Mouse (Mus musculus) layer of hippocampus, adult 11-12 months (tissue): ENCODE results near the gene Babam1.
A peak's percentile ranks its signal among the peaks of the same experiment; 100 is the strongest.

Experiments used
- DNase-seq: peaks from one replicate; pipeline ENCODE4 v3.0.0; 2022; ENCODE audit warnings: low spot score

Gene Babam1

DNA sequence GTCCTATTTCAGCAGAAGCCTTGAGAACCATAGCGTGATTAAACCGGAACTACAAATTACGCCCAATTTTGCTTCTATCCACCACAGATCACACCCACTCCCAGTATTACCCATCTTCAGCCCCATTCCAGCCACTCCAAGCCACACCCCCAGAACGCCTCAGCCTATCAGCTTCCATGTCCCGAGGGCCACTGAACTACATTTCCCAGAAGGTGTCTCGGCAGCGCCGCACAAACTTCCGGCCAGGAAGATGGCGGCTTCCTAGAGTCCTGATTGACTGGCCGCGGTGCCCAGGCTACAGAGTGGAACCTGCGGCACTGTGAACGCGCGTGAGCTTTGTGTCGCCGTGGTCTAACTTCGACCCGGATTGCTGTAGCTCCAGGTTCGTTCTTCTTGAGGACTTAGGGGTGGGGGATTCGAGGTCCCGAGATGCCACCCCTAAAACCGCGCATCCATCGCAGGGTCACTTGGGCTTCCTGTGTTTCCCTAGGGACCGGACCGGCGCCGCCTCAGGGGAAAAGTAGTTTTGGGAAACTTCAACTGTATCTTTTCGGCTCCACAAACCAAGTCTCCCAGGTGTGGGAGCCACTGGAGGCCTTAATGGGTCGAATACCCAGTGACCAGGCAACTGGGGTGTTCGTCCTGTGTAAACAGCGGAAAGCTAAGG is at the start of gene Babam1:
TSS of gene Babam1 (plus strand) at position 223 of the 667 bp plus-strand sequence.
- DNase-seq = peak; percentile 95

DNA sequence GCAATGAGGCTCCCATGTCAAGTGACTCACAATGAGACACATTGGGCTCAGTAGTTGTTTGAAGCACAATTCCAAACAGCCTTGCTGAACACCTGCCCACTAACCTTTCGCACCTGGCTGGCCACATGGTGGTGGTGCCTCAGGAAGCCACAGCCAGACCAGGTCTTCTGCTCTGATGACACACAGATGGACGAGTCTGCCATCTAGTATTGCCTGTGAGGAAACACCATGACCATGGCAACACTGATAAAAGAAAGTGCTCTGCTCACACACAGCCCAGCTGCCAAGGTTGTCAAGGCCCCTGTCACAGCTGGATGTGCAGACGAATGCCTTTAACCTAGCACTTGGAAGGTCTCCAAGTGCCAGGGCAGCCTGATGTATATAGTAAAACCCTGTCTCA is 45.5 kb upstream of the Babam1 start:
- no peak for DNase-seq

DNA sequence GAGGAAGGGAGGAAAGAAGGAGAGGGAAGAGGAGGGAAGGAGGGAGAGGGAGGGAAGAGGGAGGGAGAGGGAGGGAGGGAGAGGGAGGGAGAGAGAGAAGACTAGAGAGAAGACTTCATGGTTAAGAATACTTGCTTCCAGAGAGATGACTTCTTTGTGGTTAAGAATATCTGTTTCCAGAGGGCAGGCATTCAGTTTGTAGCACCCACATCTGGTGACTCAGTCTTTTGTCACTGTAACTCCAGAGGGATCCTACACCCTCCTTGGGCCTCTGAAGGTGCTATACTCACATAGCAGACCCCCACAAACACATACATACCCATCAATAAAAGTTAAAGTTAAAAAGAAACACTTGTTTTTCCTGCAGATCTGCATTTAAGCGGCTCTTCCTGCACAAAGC is 45.1 kb upstream of the Babam1 start:
- DNase-seq = no peak

DNA sequence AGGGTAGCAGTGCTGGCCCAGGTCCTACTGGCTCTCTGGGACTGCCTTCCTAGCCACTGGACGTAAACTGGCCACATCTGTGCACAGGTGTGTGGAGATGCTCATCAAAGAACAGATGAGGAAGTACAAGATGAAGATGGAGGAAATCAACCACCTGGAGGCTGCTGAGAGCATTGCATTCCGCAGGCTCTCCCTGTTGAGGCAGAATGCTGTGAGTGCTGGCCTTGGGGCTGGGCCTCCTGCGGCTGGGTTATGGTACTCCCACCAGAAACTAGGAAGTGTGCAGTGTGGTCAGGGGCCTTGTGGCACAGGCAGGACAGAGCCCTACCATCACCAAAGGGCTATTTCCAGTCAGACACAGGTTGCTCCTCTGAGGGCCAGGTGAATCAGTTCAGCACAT is 38.6 kb upstream of the Babam1 start:
- no peak for DNase-seq

DNA sequence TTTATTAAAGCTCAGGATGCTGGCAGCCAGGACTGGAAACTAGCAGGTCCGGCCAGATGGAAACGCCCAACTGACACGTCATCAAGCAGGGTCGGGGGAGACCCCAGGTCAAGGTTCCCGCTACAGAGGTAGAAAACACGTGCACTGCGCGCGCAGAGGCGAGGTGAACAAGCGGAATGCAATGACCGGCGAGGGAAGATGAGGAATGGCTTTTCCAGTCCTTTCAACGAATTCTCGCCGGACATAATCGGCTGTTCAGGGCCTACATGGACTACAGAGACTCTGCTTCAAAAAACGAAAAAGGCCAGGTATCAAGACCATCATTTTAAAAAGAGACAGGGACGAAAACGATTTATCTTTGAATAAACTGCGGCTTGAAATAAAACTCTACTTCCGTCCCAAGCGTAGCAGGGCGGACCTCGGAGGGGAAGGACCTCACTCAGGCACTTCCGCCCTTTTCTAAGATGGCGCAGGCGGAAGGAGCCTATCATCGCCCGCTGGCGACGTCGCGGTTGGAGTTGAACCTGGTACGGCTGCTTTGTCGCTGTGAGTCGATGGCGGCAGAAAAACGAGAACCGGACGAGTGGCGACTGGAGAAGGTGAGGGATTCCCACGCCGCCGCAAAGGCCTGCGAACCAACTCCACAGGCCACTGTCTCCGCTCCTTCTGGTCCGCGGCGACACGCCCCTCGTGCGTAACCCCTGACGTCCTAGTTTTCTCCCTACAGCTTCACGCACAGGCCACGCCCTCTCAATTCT is 29.7 kb upstream of the Babam1 start, which contains the start of gene Use1:
TSS of gene Use1 (plus strand) at position 78 of the 758 bp plus-strand sequence.
- peak; percentile 94 for DNase-seq

DNA sequence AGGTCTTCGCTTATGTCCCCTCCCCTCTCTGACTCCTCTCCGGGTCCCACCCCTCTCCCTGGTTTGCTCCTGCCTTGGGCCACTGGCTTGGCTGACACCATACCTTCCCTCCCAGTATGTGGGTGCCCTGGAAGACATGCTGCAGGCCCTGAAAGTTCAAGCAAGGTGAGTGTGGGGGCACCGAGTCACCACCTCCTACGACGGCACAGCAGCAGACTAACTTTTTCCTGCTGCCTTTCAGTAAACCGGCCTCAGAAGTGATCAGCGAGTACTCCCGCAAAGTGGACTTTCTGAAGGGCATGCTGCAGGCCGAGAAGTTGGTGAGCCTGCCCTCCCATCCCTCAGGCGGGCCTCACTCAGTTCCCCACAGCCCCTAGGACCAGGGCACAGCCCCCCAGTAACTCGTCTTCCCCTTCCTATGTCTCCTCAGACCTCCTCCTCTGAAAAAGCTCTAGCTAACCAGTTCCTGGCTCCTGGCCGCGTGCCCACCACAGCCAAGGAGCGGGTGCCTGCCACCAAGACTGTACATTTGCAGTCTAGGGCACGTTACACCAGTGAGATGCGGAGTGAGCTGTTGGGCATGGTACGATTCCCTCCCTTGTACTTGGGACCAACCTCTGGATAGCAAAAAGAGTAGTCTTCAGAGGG is 29.0 kb upstream of the Babam1 start:
- DNase-seq = no peak

DNA sequence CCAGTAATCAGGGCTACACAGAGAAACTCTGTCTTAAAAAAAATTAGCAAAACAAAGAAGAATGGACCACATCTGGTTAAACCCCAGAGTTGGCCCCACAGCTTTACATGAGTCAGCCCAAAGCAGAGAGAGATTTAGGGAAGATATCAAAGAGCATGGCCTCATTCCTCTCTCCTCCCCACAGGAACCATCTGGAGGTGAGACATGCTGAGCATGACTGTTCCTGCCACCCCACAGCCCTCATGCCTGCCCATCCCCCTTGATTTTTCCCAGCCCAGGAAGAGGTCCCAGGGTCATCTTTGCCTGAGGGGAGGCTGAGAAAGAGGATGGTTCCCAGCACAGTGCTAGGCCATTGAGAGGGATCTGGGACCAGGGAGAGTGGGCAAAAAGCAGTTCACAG is 28.3 kb upstream of the Babam1 start:
- DNase-seq = no peak

DNA sequence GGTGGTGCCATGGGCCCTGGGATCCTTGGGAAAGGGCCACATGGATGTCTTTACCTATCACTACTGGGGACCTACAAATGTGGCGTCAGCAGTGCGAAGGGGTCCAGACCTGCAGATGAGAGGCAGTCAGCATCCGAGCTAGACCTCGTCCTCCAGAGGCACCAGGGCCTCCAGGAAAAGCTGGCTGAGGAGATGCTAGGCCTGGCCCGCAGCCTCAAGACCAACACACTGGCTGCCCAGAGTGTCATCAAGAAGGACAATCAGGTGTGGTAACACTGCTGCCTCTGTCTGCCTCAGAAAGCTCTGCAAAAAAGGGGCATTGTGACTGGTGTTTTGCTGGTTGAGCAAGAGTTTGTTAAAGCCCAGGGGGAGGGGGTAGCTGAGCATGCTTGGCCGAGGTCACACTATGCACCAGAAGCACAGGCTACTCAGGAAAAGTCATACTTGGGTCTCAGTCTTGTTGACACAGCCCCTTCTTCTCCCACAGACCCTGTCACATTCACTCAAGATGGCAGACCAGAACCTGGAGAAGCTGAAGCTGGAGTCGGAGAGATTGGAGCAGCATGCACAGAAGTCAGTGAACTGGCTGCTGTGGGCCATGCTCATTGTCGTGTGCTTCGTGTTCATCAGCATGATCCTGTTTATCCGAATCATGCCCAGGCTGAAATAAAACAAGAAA is 27.5 kb upstream of the Babam1 start:
- DNase-seq = no peak

DNA sequence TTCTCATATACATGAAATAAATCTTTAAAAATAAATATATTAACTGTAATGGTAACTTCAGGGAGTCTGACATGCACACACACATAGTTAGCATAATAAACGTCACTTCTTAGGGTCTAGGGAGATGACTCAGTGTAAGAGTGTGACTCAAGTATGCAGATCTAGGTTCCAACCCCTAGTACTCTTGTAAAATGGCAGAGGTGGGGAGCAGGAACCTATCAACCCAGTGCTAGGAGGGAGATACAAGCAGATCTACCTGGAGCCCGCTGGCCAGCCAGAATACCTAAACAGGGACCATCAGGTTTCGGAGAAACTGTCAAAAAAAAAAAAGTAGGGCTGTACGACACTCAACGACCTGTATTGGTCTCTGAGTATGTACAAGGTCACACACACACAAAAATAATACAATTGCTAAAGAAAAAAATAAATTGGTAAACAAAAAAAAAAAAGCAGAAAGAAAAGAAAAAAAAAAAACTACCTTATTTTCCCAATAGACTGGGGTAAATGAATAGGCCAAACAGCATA is 25.9 kb upstream of the Babam1 start:
- no peak for DNase-seq

DNA sequence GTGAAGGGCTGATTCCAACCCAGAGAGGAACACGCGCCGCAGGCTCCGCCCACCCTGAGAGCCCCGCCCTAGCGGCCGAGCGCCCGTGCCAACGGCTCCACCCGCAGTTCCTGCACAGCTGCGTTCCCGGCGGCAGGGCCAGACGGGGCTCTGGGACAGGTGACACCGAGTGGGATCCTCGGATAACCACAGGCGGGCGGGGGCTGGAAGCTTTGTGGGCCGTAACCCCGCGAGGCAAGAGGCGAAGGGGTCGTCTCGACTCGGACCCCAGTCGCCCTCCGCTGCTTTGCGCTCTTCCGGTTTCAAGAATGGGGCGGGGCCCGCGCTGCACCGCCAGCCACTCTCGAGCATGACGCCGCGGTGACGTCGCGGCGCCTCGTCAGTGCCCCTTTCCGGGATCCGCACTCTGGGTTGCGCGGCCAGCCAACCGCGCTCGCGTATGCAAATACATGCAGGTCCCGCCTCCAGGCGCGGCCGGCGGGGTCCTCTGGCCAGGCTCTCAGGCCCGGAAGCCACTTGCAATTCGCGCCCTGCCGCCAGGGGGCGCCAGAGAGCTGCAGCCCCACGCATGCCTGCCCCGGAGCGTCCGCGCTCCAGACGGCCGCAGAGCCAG is 25.3 kb upstream of the Babam1 start, which contains the start of gene Ocel1:
TSS of gene Ocel1 (plus strand) at position 63 of the 613 bp plus-strand sequence.
- peak; percentile 99 for DNase-seq

DNA sequence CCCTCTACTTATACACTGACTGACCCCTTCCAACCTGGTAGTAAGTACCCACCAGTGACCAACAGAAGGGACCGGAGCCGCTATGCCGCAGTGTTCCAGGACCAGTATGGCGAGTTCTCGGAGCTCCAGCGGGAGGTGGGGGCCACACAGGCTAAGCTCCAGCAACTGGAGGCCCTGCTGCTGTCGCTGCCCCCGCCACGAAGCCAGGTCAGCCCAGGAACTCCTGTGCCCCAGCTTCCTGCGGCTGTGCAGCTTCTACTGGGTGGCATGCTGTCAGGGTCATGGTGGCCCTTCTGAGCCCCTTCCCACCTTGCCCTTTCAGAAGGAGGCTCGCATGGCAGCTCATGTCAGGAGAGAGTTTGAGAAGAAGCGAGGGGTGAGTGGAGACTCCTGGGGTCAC is 24.2 kb upstream of the Babam1 start:
- DNase-seq = no peak

DNA sequence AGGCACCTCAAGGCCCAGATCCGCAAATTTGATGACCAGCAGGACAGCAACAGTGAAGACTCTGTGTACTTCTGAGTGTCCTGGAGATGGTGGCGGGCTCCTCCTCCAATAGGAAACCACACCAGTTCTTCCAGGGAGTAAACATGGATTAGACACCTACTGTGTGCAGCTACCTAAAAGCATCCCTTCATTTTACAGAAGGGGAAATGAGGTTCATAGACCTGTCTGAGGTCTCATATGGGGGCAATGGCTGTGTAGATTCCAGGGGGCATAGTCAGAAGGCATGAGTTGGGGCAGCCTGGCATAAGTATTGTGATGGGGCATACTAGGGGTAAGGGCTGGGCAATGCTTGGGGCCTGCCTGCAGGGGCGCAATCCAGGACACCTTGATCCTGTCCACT is 23.7 kb upstream of the Babam1 start:
- no peak for DNase-seq

DNA sequence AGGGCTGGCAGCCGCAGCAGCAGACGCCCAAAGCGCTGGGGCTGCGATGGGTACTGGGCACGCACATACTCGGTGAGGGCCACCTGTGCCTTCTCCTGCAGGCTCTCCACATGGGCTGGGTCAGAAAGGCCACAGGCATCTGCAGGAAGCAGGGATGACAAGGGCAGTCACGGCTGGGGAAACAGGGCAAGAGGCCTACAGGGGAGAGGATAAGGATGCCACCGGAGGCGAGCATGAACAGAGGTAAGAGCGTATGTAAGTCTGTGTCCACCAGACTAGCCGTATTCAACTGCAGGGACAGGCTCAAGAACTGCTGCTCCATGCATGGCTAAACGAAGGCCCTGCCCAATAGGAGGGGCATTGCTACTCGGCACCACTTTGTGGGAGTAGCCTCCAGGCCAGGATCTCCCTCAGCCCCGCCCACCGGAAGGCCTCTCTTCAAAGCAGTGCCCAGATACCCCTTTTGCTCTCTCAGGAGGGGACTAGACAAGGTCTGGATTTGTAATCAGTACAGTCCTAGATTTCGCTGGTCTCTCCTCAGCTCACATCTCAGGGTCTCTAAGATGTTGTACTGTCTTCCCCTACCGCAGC is 21.9 kb upstream of the Babam1 start:
- DNase-seq = no peak

DNA sequence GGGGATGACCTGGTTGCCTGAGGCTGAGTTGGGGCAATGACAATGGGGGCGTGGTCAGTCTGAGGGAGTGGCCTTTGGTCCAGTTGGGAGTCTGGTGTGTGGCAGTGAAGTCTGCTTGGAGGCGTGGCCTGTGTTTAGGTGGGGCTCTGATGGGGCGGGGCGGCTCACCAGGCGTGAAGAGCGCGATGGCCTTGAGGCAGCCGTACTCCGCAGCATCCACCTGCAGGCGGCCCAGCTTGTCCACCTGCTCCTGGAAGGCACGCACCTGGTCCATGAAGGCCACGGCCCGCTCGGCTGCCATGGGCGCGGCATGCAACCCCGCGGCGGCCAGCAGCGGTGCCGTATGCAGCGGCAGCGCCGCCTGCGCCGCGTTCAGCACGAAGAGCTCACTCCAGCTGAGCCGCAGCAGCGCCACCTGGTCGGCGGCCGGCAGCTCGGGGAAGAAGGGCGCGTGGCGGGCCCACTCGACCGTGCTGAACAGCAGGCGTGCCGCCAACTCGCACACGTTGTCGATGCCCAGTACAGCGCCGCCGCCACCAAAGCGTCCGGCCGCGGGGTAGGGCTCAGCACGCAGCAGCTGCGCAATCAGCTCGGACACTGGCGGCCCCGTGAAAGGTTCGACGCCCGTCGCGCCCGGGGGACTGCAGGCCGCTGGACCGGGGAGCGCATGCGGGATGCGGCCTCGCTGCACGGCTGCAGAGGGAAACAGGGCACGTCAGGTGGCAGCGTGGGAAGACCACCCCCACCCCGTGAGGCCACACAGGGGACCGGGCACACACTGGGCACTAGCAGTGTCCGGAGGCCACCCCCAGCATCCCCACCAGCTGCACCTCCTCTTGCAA is 20.9 kb upstream of the Babam1 start:
- no peak for DNase-seq

DNA sequence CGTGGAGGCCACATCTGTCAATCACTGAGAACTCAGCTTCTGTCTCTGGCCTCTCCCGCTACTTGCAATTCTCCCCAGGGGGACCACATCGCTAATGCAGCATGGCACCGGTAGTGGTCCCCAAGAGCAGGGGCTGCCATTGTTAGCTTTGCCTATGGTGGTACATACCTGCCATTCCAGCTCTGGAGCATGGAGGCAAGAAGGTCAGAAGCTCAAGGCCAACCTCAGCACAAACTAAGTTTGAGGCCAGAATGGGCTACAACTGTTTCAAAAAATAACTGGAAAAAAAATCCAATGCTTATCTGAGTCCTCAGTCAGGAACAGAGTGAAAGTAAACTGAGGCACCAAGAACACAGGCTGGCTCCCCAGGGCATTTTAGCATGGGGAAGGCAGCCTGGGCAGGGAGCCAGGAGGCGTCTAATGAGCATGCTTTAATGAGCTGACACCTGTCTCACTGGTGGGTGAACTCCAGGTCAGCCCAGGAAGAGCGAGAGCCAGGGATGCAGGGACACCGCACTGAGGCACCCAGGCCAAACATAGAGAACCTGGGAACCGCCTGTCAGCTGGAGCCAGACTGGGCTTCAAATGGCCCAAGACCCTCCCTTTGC is 20.1 kb upstream of the Babam1 start:
- DNase-seq = no peak

DNA sequence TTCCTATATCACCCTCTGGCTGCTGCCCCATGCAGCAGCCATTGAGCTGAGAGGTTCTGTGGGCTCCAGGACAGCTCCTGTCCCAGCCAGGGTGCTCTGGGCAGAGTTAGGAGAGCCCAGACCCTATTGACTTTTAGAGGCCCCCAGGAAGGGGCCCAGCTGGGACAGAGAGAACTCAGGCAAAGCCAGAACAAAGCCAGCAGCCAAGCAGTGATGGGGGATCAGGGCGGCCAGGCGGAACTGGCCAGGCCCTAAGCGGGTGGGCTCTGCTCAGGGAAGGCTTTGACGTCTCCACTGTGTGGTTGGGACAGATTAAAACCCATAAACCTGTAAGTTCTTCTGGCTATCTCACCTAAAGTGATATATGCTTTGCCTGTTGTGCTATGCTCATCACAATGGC is 17.7 kb upstream of the Babam1 start:
- DNase-seq = no peak

DNA sequence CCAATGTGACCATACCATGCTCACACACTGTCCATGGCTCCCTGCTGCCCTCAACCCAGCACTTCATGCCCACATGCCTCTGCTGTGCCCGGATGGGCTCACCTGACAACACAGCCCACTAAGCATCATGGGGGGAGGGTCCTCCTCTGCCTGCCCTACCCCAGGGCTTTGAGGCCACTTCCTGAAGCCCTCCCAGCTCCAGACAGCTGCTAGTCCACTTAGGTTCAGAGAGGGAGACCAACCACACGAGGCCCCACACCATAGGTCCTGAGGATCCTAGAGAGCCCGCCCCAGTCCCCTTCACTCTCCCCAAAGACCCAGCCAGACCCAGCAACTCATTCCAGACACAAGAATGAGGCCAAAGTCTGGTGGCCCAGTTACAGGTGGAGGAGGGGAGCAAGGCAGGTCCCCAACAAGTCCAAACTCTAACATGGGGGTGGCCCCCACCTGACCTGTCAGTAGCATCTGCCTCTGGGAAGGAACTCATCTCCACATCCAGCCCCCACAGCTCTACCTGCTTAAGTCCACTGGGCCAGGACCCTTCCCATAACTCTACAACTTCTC is 17.1 kb upstream of the Babam1 start:
- DNase-seq = no peak

DNA sequence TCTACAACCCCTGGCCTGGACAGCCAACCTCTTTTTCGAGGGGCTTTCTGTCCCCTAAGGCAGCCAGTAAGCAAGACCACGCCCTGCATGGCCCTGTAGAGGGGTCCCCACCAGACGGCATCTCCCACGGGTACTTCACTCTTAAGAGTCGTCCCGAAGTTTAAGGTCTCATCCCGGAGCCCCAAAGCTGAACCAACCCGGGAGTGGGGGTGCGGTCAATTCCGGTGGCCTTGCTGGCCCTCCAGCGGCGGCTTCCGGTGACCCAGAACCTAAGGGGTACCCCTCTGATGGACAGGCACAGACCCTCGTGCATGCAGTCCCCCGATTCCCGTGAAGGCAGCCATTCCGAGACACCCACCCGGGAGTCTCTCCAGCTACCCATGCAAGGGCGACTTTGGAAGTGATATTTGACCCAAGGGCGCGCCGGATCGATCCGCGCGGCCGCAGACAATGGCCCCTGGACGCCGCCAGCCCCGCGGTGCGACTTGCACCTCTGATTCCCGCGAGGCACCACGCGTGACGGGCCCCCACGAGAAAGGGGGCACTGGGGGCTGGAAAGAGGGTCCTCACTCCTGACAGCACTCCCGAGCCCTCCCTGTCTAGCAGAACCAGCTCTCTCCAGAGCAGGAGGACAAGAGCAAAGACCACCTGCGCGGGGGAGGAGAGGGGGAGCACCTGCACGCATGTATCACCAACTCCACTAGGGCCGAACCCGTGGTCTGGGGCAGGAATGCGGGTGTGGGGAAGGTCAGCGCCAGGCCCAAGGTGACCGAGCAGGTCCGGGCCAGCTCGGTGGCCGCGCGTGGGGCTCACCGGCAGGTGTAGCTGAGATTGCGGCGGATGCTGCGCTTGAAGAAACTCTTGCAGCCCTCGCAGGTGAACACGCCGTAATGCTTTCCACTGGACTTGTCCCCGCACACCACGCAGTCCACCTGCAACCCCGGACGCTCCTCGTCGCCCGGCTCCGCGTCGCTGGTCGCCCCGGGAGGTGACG is 16.2 kb upstream of the Babam1 start:
- DNase-seq = no peak
